ENCODE assay signal across 8 mouse cellular contexts in the genomic region with DNA sequence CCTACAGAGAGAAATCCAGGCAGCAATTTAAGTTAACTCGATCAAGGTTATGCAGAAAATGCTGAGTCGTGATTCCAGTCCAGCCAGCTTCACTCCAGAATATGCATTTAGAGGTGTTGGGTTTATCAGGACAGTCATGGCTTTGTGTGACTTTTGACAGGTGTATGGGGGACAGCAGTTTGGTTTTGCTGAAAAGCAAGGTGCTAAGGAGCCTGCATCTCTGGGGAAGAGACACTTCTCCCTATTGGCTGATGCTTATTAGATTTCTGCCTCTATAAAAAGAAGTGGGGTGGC. TPM values are rescaled to one million over a fixed set of nuclear protein-coding genes. Genes with fewer than 3 reads are reported as not detected.
A peak's percentile ranks its signal among the peaks of the same experiment; 100 is the strongest.
DNase-seq lines count a peak whose midpoint lies in the region; ATAC-seq and TF ChIP-seq lines count a peak whose summit lies in the region.

No protein-coding gene starts in this region.

- H3K9me3 ChIP-seq in heart, embryonic 11.5 days (replicated peaks; ENCODE audit: control insufficient read depth, low read length), result no peaks in the 10 kb centered on the region
- no peaks in the 10 kb centered on the region for H3K9me3 ChIP-seq in MEL (replicated peaks; ENCODE audit: insufficient read depth, low read length)
- no peaks in the 10 kb centered on the region for H3K9me3 ChIP-seq in heart, embryonic 14.5 days (ENCODE audit: control insufficient read depth, low read length)
- H3K9me3 ChIP-seq in liver, embryonic 16.5 days (replicated peaks; ENCODE audit: control insufficient read depth, low read length), result no peaks in the 10 kb centered on the region

- no peak for TF ChIP-seq RAD21 in MEL (IDR thresholded peaks at IDR 0.05; ENCODE audit: low read depth, low read length)

- TF ChIP-seq EP300 in MEL (IDR thresholded peaks at IDR 0.05; ENCODE audit: low read depth in 1 of 2, low read length in 2 of 2), result no peak

- TF ChIP-seq CTCF in MEL (IDR thresholded peaks at IDR 0.05 in 2 of 3, conservative IDR thresholded peaks at IDR 0.05 in 1 of 3; ENCODE audit: control insufficient read depth in 1 of 3, insufficient read depth in 1 of 3, low read depth in 2 of 3, low read length in 3 of 3, poor library complexity in 1 of 3, severe bottlenecking in 1 of 3), result no peak

- peak overlapping the region; percentile 86 for H3K9ac ChIP-seq in heart, embryonic 11.5 days (ENCODE audit: low read depth, low read length)
- H3K9ac ChIP-seq in MEL (ENCODE audit: control insufficient read depth, low read depth, low read length, poor library complexity, severe bottlenecking), result peak overlapping the region; percentile 87
- H3K9ac ChIP-seq in heart, embryonic 14.5 days (ENCODE audit: low read length), result peak overlapping the region; percentile 92
- peak overlapping the region; percentile 9; the same call in 1 of the 2 replicates for H3K9ac ChIP-seq in liver, embryonic 16.5 days (ENCODE audit: low read depth, low read length)

- H3K79me2 ChIP-seq in MEL (ENCODE audit: control insufficient read depth, insufficient read depth, low read length, poor library complexity), result peaks cover 13% of the 10 kb centered on the region

- DNase-seq in heart, postnatal 4 days, result no peak
- peak; percentile 76 for DNase-seq in MEL (ENCODE audit: low read depth, low spot score)
- DNase-seq in adrenal gland, postnatal 4 days (ENCODE audit: low spot score in 2 of 2), result no peak
- DNase-seq in adrenal gland, adult 8-10 months, result no peak

- no peak for ATAC-seq in heart, embryonic 11.5 days (replicated peaks; ENCODE audit: insufficient number of reproducible peaks, low FRiP score, low TSS enrichment)
- no peak for ATAC-seq in heart, embryonic 14.5 days (ENCODE audit: insufficient number of reproducible peaks, insufficient read depth, low FRiP score, low read depth)
- no peak for ATAC-seq in liver, embryonic 16.5 days (ENCODE audit: low read depth)
- no peak for ATAC-seq in inflammation-experienced regulatory T-cells, adult 6 months

- 0 out of 2 replicates have a peak, but pooled peaks cover 3% of the 10 kb centered on the region for H3K4me1 ChIP-seq in heart, embryonic 11.5 days (ENCODE audit: control insufficient read depth, insufficient read depth, low read length)
- H3K4me1 ChIP-seq in MEL (ENCODE audit: control insufficient read depth in 1 of 2, insufficient read depth in 2 of 2, low read length in 2 of 2), result peaks cover 3 to 9% of the 10 kb centered on the region in 2 experiments; a peak in 2 of 4 replicates
- peaks cover 0 to 5% of the 10 kb centered on the region in 2 experiments; a peak in 2 of 4 replicates for H3K4me1 ChIP-seq in heart, embryonic 14.5 days (ENCODE audit: control insufficient read depth in 2 of 2, insufficient read depth in 2 of 2, low read length in 2 of 2)
- peaks cover 10% of the 10 kb centered on the region for H3K4me1 ChIP-seq in liver, embryonic 16.5 days (ENCODE audit: control insufficient read depth, low read depth, low read length)

- no peaks in the 10 kb centered on the region for H3K36me3 ChIP-seq in heart, embryonic 11.5 days (ENCODE audit: control insufficient read depth, insufficient read depth, low read length)
- peaks cover 0 to 8% of the 10 kb centered on the region in 2 experiments; a peak in 3 of 4 replicates for H3K36me3 ChIP-seq in MEL (ENCODE audit: control insufficient read depth in 1 of 2, insufficient read depth in 2 of 2, low read length in 2 of 2)
- H3K36me3 ChIP-seq in heart, embryonic 14.5 days (ENCODE audit: control insufficient read depth, insufficient read depth, low read length), result no peaks in the 10 kb centered on the region
- H3K36me3 ChIP-seq in liver, embryonic 16.5 days (ENCODE audit: control insufficient read depth, insufficient read depth), result no peaks in the 10 kb centered on the region

- H3K4me2 ChIP-seq in heart, embryonic 11.5 days, result peak overlapping the region; percentile 81
- H3K4me2 ChIP-seq in heart, embryonic 14.5 days (ENCODE audit: low read length), result peak overlapping the region; percentile 79
- peak overlapping the region; percentile 93 for H3K4me2 ChIP-seq in liver, embryonic 16.5 days (ENCODE audit: low read depth, low read length)

- H3K27ac ChIP-seq in heart, embryonic 11.5 days (ENCODE audit: low read depth, low read length), result no peak overlapping the region
- H3K27ac ChIP-seq in MEL (ENCODE audit: control insufficient read depth, low read depth, low read length), result peak overlapping the region; percentile 21; the same call in 1 of the 2 replicates
- no peak overlapping the region for H3K27ac ChIP-seq in heart, embryonic 14.5 days (replicated peaks in 1 of 2; ENCODE audit: control insufficient read depth in 1 of 2, insufficient read depth in 1 of 2, low read depth in 2 of 2, low read length in 2 of 2)
- H3K27ac ChIP-seq in liver, embryonic 16.5 days (ENCODE audit: low read length), result no peak overlapping the region; the same call in 1 of the 2 replicates

- no peaks in the 10 kb centered on the region for H3K27me3 ChIP-seq in heart, embryonic 11.5 days (ENCODE audit: control insufficient read depth, insufficient read depth, low read length)
- H3K27me3 ChIP-seq in MEL (ENCODE audit: control insufficient read depth in 1 of 2, insufficient read depth in 2 of 2, low read length in 2 of 2), result no peaks in the 10 kb centered on the region
- no peaks in the 10 kb centered on the region for H3K27me3 ChIP-seq in heart, embryonic 14.5 days (ENCODE audit: control insufficient read depth, insufficient read depth, low read length)
- H3K27me3 ChIP-seq in liver, embryonic 16.5 days (ENCODE audit: control insufficient read depth, insufficient read depth, low read depth, low read length), result peaks cover 16% of the 10 kb centered on the region

- H3K4me3 ChIP-seq in heart, embryonic 11.5 days (ENCODE audit: low read depth, low read length), result peak overlapping the region; percentile 92
- H3K4me3 ChIP-seq in MEL (ENCODE audit: control insufficient read depth in 1 of 2, insufficient read depth in 1 of 2, low read depth in 2 of 2, low read length in 2 of 2), result peak overlapping the region; percentile 78 to 83
- H3K4me3 ChIP-seq in heart, embryonic 14.5 days (ENCODE audit: control insufficient read depth in 1 of 2, insufficient read depth in 1 of 2, low read depth in 1 of 2, low read length in 2 of 2), result peak overlapping the region; percentile 93 to 94; a peak in 3 of 4 replicates
- peak overlapping the region; percentile 81 for H3K4me3 ChIP-seq in liver, embryonic 16.5 days (ENCODE audit: low read depth, low read length)

- 15% methylated on average over 2 of the region's 2 CpGs for WGBS in heart, embryonic 11.5 days (ENCODE audit: insufficient replicate concordance)
- WGBS in heart, embryonic 14.5 days, result 6% methylated on average over 2 of the region's 2 CpGs
- 19% methylated on average over 2 of the region's 2 CpGs for WGBS in liver, embryonic 16.5 days (ENCODE audit: insufficient replicate concordance)

- TF ChIP-seq POLR2A in MEL (IDR thresholded peaks at IDR 0.05; ENCODE audit: control insufficient read depth in 1 of 2, insufficient read depth in 1 of 2, low read depth in 1 of 2, low read length in 2 of 2, poor library complexity in 1 of 2), result no peak

TF ChIP-seq in MEL, 35 proteins besides CTCF, POLR2A, EP300 and RAD21:
- no peak for TF ChIP-seq ZKSCAN1 (IDR thresholded peaks at IDR 0.05; ENCODE audit: low read depth, low read length)
- TF ChIP-seq MAFK (IDR thresholded peaks at IDR 0.05; ENCODE audit: borderline replicate concordance, low read depth, low read length), result peak; percentile 89
TF ChIP-seq in MEL: peak in this region for 1.

RNA-seq across cellular contexts. Expression of gene Atrnl1, which starts 1.3 kb away (rescaled TPM):
- polyA plus RNA-seq in heart, embryonic 11.5 days (2014; fragmentation: Nextera tagmentation; extraction: Ambion mirVana), result 4.0 and 4.4 TPM in 2 replicates
- 10 to 100 TPM; 24.9 to 25.6 TPM for total RNA-seq in heart, postnatal 4 days (2021)
- total RNA-seq in MEL (2012; rRNA removed), result 8.2 and 9.3 TPM in 2 replicates
- 1 to 10 TPM in 1 of 2 experiments, not detected in 1; 6.4 TPM for polyA plus RNA-seq in MEL (2012; ENCODE audit: insufficient read depth in 1 of 2, insufficient read length in 2 of 2, low read depth in 1 of 2, low replicate concordance in 2 of 2, missing spikeins in 1 of 2)
- polyA plus RNA-seq in heart, embryonic 14.5 days (2014; fragmentation: Nextera tagmentation; extraction: Ambion mirVana), result 4.2 and 5.0 TPM in 2 replicates
- 0.50 and 0.60 TPM in 2 replicates for polyA plus RNA-seq in liver, embryonic 16.5 days (2015; fragmentation: Nextera tagmentation; extraction: Ambion mirVana)
- under 1 TPM; 0.12 to 0.28 (median 0.16) TPM for polyA plus RNA-seq in inflammation-experienced regulatory T-cells, adult 6 months (2017; shearing (Covaris generic))
- total RNA-seq in adrenal gland, postnatal 4 days (2021), result 10 to 100 TPM; 38.3 to 44.4 TPM
- total RNA-seq in adrenal gland, adult 8-10 months (2022), result 10 to 100 TPM; 27.7 to 33.6 (median 30.5) TPM

Comparison
In these comparisons a context has a peak if more than half of its experiments do, and no peak if none do; other contexts are left out.
1. H3K9ac ChIP-seq: peak in every context shown above with its lines; median percentile 92 in heart, embryonic 14.5 days; 87 in MEL; 86 in heart, embryonic 11.5 days; 9 in liver, embryonic 16.5 days.